Mouse (Mus musculus): ENCODE measurements around the gene Ahrr.

GRCm38 (mm10) chr13:74292167-74292566 lies at the start of gene Ahrr:
- TF ChIP-seq GATA1 (IDR thresholded peaks at IDR 0.05; ENCODE audit: low read length) (no peak), TAL1 (IDR thresholded peaks at IDR 0.05; ENCODE audit: low read length) (no peak)

Measured in erythroblast, embryonic 14.5 days (primary cell).